Mouse (Mus musculus) 3134 (cell line): ENCODE measurements around the gene Slc4a8.
"Not testable (repeated sequence)": the region's sequence is repeated elsewhere in the genome, so short reads cannot be mapped to it uniquely, and the experiment has no call there.

Experiments used
- DNase-seq: peaks from one replicate; pipeline ENCODE4 v3.0.0-alpha.2; 2011; ENCODE audit warnings: low spot score; ENCODE audit not compliant: insufficient read length; ENCODE audit errors: extremely low read depth

The Slc4a8 gene

GRCm38 (mm10) chr15:100770338-100770737 is 8.8 kb downstream of the Slc4a8 start:
- no peak for DNase-seq

GRCm38 (mm10) chr15:100772685-100773084 is 11.1 kb downstream of the Slc4a8 start:
- DNase-seq: no peak

GRCm38 (mm10) chr15:100773859-100774258 is 12.3 kb downstream of the Slc4a8 start:
- DNase-seq: not testable (repeated sequence)

DNA sequence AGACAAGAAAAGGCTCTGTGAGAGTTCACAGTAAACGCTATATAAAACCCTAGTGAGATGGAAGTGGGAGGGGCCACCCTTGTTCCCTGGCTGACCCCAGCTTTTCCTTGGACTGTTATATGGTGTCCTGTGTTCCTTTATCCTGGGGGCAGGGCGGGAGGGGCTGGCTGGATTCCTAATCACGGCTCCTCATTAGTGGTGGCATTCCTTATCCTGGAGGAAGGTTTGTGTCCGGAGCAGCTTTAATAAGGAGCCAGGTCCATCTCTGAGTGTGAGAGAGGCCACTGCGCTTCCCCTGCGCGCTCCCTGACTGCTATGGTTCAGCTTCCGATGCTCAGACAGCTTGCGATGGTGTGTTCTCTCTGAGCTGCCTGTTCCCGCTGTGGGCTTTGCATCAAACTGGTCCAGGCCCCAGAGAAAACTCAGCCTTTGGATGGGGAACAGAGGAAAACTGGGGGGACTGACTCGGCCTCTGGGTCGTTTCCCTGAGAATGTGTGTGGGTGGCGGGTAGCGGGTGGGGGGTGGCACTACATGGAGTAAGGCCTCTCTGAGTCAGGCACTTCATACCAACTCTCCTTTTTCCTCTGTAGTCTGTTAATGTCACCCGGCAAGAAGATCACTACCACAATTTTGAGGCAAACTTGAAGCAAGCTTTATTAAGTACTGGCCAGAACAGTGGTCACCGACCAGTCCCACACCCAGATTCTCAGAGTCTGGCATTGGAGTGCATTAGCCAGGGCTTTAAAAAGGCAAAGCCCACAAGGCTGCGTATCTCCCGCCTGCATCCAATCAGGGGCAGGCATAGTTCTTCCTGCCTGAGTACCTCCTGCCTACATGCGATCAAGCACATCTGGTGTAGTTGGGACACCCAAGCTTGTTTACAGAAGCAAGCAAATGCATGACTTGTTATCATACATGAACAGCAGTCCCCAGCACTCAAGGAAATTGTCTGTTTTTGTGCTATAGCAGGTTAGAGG is 13.9 kb downstream of the Slc4a8 start:
- no peak for DNase-seq

GRCm38 (mm10) chr15:100776424-100776823 is 14.9 kb downstream of the Slc4a8 start:
- DNase-seq: no peak

- DNase-seq: peak; percentile 67
Observed at GRCm38 (mm10) chr15:100777020-100778016, 15.8 kb downstream of the Slc4a8 start.

DNA sequence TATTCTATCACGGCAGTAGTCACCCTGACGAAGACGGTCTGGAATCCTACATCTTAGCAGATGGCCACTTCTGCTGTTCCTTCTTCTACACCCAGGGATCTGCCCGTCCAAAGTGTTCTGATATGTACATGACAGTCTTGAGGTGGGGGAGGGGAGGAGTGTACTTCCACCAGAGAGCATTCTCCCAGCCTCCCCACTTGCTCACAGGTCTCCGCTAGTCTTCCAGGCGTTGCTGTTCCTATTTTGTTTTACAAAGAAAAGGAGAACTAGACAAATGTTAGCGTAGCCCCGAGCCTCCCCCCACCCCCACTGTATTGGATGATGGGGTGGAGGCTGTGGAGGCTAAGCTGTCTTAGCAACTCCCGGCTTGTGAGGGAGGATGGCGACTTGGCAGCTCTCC is 18.3 kb downstream of the Slc4a8 start:
- no peak for DNase-seq

GRCm38 (mm10) chr15:100783244-100783987 is 21.9 kb downstream of the Slc4a8 start:
- no peak for DNase-seq

- DNase-seq: no peak
Observed at GRCm38 (mm10) chr15:100790219-100790618, 28.7 kb downstream of the Slc4a8 start.

- DNase-seq: no peak
Observed at GRCm38 (mm10) chr15:100792324-100792723, 30.8 kb downstream of the Slc4a8 start.

- no peak for DNase-seq
Observed at GRCm38 (mm10) chr15:100800914-100801313, 39.4 kb downstream of the Slc4a8 start.

GRCm38 (mm10) chr15:100808062-100808461 is 46.5 kb downstream of the Slc4a8 start:
- DNase-seq: no peak

DNA sequence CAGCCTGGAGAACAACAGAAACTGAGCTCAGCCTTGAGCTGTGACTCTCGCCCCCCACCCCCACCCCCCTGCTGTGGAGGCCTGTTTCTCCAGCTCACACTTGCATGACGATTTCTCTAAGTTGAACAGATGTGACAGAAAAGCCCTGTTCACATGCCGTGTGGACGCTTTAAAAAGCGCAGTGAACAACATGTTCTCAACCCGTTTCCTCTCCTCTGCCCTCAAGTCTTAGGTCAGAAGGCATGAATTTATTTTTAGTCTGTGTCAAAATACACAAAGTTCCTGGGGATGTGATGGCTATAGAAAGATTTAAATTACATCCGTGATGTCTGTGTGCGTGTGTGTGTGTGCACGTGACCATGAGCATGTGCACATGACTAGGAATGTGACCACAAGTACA is 46.9 kb downstream of the Slc4a8 start:
- DNase-seq: no peak

GRCm38 (mm10) chr15:100810243-100810642 is 48.7 kb downstream of the Slc4a8 start:
- DNase-seq: no peak

GRCm38 (mm10) chr15:100813501-100813900 is 52.0 kb downstream of the Slc4a8 start:
- no peak for DNase-seq

DNA sequence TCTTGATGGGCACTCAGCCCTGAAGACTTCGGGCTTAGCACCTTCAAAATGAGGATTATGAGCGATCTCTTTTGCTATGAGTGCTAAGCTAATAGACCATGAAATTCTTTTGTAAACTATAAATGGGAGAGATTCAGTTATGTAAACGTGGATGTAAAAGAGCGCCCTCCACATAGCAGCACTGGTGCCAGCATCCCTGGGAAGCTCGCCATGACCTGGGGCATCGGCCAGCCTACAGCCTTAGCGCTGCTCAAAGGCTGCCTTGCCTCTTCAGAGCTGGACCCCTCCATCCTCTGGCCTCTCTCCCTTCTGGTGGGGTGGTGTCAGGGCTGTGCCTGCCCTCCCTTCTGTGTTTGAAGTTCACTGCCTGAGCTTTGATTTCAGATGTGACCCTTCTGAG is 52.5 kb downstream of the Slc4a8 start:
- DNase-seq: no peak

DNA sequence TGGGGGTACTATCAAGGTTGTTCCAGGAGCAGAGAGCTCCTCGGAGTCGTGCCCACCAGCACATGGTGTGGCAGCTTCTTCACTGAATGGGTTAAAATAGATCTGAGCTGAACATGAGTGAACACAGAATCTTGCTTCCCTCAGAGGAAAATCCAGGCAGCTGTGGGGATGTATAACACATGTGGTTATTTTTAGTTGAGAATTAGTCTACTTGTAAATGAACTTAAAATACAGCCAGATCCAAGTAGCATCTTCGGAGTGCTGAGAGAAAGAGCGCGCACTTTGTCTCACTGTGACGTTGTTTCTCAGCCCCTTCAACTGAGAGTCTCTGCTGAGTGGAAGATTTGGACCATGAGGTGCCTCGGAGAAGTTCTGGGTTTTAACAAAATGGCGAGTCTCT is 53.8 kb downstream of the Slc4a8 start:
- no peak for DNase-seq

- DNase-seq: no peak
Observed at GRCm38 (mm10) chr15:100818860-100819259, 57.3 kb downstream of the Slc4a8 start.

GRCm38 (mm10) chr15:100821824-100822223 is 60.3 kb downstream of the Slc4a8 start:
- DNase-seq: no peak

- not testable (repeated sequence) for DNase-seq
Observed at GRCm38 (mm10) chr15:100822370-100822769, 60.8 kb downstream of the Slc4a8 start.
